Mouse (Mus musculus) limb, embryonic 13.5 days (tissue): ENCODE data around the gene Dnajc13. TPM values are rescaled to one million over a fixed set of nuclear protein-coding genes. Genes with fewer than 3 reads are reported as not detected.
A peak's percentile ranks its signal among the peaks of the same experiment; 100 is the strongest.

Experiments
- ATAC-seq: fragments of 200-750 bp; cut with Nextera tagmentation; 2 replicates; pipeline ENCODE4 v1.8.0; 2017; ENCODE audit warnings: low read depth, moderate number of reproducible peaks, moderate TSS enrichment; ENCODE audit not compliant: low FRiP score
- H3K27ac ChIP-seq: fragments of 300-500 bp; sonication (generic); 2 replicates; pipeline ENCODE4 v1.5.1; 2015; ENCODE audit warnings: inconsistent platforms, mild to moderate bottlenecking, moderate library complexity
- H3K27me3 ChIP-seq: fragments of 300-500 bp; sonication (generic); 2 replicates; pipeline ENCODE4 v1.6.1; 2015; ENCODE audit warnings: mild to moderate bottlenecking, inconsistent platforms
- H3K36me3 ChIP-seq: fragments of 300-500 bp; sonication (generic); 2 replicates; pipeline ENCODE4 v1.6.1; 2015; ENCODE audit warnings: inconsistent platforms, mild to moderate bottlenecking, moderate library complexity
- H3K4me1 ChIP-seq: fragments of 300-500 bp; sonication (generic); 2 replicates; pipeline ENCODE4 v1.6.1; 2015; ENCODE audit warnings: inconsistent platforms
- H3K4me2 ChIP-seq: fragments of 300-500 bp; sonication (generic); replicated peaks from 2 replicates; pipeline ENCODE4 v1.6.1; 2015; ENCODE audit warnings: inconsistent platforms, mild to moderate bottlenecking, moderate library complexity
- H3K4me3 ChIP-seq: fragments of 300-500 bp; sonication (generic); 2 replicates; pipeline ENCODE4 v1.5.1; 2015; ENCODE audit warnings: moderate library complexity, mild to moderate bottlenecking, inconsistent platforms
- H3K9ac ChIP-seq: fragments of 300-500 bp; sonication (generic); 2 replicates; pipeline ENCODE4 v1.6.1; 2015; ENCODE audit warnings: mild to moderate bottlenecking, inconsistent platforms
- H3K9me3 ChIP-seq: fragments of 300-500 bp; sonication (generic); 2 replicates; pipeline ENCODE4 v1.6.1; 2016; ENCODE audit warnings: inconsistent platforms
- WGBS: fragments of 180-500 bp; shearing (Covaris S2); methylation state at CpG from one replicate; pipeline ENCODE4 v1.1.7; 2015; 5-methylcytosine and 5-hydroxymethylcytosine counted together
- polyA plus RNA-seq: library from polyadenylated mRNA; unstranded; fragments of >200 nt; fragmentation: Nextera tagmentation; extraction: Ambion mirVana; gene quantifications from 2 replicates; pipeline ENCODE4 v1.2.1, GENCODE M21; 2015

Gene Dnajc13
- polyA plus RNA-seq, 1 experiment from 2014 or later = 18.5 TPM

DNA sequence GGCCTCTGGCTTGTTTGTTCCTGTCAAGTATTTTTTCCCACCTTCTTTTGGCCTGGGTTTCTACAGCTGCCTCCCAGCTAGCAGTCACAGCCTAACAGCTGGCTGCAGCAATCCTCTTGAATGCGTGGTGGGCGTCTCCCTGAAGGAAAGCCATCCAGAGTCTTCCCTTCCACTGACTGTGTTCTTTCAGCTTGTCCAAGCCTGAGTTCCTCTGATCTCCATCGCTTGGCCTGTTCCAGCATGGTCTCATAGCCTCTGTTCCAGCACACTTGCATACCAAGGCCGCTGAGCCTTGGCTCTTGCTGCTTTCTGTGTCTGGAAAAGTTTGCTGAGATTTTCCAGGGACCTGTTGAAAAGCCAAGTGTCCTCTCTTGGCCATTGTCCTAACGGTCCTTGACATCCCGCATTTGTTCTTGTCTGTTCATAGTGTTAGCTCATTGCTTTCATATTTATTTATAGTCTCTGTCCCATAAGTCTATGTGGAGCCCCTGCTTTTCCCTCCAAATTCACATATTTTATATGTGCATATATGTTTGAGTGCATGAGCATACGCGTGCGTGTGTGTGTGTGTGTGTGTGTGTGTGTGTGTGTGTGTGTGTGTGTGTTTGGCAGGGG, 132.5 kb downstream of the Dnajc13 start:
- Histone ChIP-seq H3K27ac (no peak overlapping the region), H3K9ac (no peak overlapping the region), H3K9me3 (no peaks in the 10 kb centered on the region), H3K4me2 (no peak overlapping the region), H3K27me3 (no peaks in the 10 kb centered on the region), H3K36me3 (no peaks in the 10 kb centered on the region), H3K4me1 (no peaks in the 10 kb centered on the region), H3K4me3 (no peak overlapping the region)
- WGBS = 77% methylated on average over 9 of the region's 9 CpGs
- no peak for ATAC-seq

DNA sequence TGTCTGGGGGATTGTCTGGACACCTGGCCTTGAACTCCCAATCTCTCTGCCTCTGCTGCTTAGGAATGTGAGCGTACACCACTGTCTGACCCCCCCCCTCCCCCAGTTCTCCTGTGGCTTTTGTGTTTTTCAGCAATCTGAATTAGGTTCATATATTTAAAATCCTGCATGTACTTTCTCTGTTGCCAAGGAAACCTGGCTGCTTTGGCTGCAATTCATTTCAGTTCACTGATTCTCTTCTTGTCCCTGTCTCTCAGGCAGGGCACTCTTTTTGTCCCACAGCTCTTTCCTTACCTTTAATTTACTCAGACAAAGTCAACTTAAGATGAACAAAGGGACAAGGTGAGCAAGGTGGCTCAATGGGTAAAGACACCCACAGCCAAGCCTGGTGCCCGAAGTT, 134.6 kb downstream of the Dnajc13 start:
- WGBS = 63% methylated on average over 2 of the region's 2 CpGs
- Histone ChIP-seq H3K4me3 (no peak overlapping the region), H3K36me3 (no peaks in the 10 kb centered on the region), H3K4me2 (no peak overlapping the region), H3K27ac (no peak overlapping the region), H3K4me1 (peaks cover 17% of the 10 kb centered on the region), H3K27me3 (no peaks in the 10 kb centered on the region), H3K9me3 (no peaks in the 10 kb centered on the region), H3K9ac (no peak overlapping the region)
- ATAC-seq = no peak

DNA sequence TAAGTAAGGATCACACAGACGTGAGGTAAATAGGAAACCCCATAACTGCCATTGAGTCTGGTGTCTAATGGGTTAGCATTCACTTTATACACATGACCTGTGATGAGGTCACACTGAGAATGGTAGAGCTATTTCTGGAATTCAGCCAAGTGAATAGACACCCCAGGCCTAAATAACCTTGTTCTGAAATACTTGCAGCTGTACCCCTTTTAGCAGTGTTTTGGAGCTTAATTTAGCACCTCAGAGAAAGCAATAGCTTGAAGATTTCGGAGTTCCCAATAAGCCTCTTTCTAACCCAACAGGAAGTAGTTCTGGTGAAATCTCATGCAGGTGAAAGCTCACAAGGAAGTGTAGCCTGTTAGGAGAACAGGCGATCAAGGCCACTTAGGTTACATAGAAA, 135.9 kb downstream of the Dnajc13 start, which contains the start of gene Ackr4:
Gene Ackr4 (minus strand): TSS at position 101 of the 400 bp plus-strand sequence.
- Histone ChIP-seq H3K9ac (no peak within 1 kb of the TSS), H3K27ac (no peak within 1 kb of the TSS), H3K36me3 (no peaks in the 10 kb centered on the region), H3K27me3 (no peaks in the 10 kb centered on the region), H3K9me3 (no peaks in the 10 kb centered on the region), H3K4me3 (no peak within 1 kb of the TSS), H3K4me1 (peaks cover 18% of the 10 kb centered on the region), H3K4me2 (no peak within 1 kb of the TSS)
- no peak for ATAC-seq
- WGBS = 83% methylated on average over 3 of the region's 3 CpGs

DNA sequence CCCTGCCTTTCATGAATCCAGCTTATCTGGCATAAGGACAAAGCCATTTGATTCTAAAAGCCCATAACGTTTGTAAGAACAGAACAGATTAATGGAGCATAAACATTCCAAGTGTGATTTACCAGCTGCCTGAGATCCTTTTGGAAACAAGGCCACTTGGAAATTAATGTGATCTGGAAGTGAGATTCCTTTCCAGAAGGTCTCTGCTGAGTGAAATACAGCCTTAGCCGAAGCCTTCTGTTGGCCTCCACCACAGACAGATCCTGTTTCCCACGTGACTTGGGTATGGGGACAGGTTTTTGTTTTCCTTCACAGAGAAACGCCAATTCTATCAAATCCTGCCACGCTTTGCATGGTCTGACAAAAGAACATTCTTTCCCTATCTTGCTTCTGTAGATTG, 139.1 kb downstream of the Dnajc13 start:
- ATAC-seq = no peak
- H3K9ac ChIP-seq = no peak overlapping the region
- no peaks in the 10 kb centered on the region for H3K36me3 ChIP-seq
- no peaks in the 10 kb centered on the region for H3K27me3 ChIP-seq
- 25% methylated on average over 5 of the region's 5 CpGs for WGBS
- H3K4me2 ChIP-seq = no peak overlapping the region
- H3K4me3 ChIP-seq = no peak overlapping the region
- H3K27ac ChIP-seq = no peak overlapping the region
- no peaks in the 10 kb centered on the region for H3K9me3 ChIP-seq
- H3K4me1 ChIP-seq = peaks cover 23% of the 10 kb centered on the region

DNA sequence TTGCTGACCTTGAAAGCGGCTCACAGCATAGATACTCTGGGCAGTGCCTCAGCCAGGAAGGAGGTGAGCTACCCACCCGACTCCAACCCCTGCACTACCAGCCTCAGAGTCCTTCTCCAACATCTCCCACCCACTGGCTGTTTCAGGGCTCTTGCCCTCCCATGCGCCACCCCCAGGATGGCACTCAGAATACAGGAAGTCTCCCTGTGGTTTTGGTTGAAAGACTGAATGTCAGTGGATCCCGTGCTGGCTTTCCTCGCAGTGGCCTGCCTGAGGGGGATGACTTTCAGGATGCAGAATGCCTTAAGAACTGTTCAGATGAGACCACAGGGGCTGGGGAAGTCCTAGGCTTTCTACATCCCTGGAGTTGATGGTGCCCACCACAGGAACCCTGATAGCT, 139.6 kb downstream of the Dnajc13 start:
- no peak overlapping the region for H3K4me2 ChIP-seq
- H3K27me3 ChIP-seq = no peaks in the 10 kb centered on the region
- ATAC-seq = no peak
- H3K36me3 ChIP-seq = no peaks in the 10 kb centered on the region
- H3K27ac ChIP-seq = peak overlapping the region; percentile 44; the same call in 1 of the 2 replicates
- no peaks in the 10 kb centered on the region for H3K9me3 ChIP-seq
- 71% methylated on average over 5 of the region's 5 CpGs for WGBS
- no peak overlapping the region for H3K4me3 ChIP-seq
- no peak overlapping the region for H3K9ac ChIP-seq
- H3K4me1 ChIP-seq = peaks cover 28% of the 10 kb centered on the region

DNA sequence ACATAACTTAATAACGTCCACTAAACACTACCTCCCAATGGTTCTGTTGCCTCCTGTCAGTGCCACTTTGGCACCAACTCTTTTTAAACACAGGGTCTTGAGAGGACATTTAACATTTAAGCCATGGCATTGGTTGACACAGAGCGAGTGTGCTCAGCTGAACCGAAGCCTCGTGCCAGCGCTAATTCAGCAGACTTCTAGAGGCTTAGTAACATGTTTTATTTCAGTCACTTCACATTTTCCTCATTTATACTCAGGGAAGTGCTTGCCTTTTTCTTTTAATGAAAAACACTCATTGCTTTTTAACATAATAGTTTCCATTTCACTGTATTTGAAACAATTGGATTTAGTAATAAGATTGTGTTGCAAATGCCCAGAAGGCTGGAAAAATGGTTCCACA, 153.6 kb downstream of the Dnajc13 start:
- Histone ChIP-seq H3K9me3 (peaks cover 7% of the 10 kb centered on the region), H3K27me3 (no peaks in the 10 kb centered on the region), H3K27ac (0 out of 2 replicates have a peak overlapping the region, but pooled peaks have one; percentile 22), H3K36me3 (no peaks in the 10 kb centered on the region; the same call in 1 of the 2 replicates), H3K4me2 (no peak overlapping the region), H3K9ac (no peak overlapping the region), H3K4me1 (peaks cover 5% of the 10 kb centered on the region; the same call in 1 of the 2 replicates), H3K4me3 (no peak overlapping the region)
- ATAC-seq = no peak
- WGBS = 75% methylated on average over 5 of the region's 5 CpGs

DNA sequence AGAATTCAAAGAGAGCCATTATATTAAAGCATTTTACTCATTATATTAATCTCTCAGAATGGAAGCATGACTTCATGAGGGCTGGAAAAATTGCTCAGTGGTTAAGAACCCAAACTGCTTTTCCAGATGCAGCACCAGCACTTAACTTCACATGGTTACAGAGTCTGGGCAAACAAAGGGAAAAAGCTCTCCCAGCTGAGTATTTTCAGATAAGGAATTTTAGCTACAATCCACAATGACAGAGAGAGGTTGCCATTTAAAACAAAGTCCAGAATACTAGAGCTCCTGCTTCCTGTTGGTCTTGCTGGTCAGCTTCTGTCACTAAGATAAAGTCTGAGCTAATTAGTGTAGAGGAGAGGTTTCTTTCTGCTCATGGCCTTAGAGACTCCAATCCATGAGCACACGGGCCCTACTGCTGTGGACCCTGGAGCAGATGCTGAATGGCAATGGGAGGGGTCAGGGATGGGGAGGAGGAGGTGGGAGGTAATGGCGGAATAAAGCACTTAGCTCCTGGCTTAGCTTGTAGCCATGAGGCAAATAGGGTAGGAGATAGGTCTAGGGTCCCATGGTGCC, 154.1 kb downstream of the Dnajc13 start:
- 55% methylated on average over 2 of the region's 2 CpGs for WGBS
- Histone ChIP-seq H3K9me3 (peaks cover 7% of the 10 kb centered on the region), H3K27ac (0 out of 2 replicates have a peak overlapping the region, but pooled peaks have one; percentile 22), H3K36me3 (no peaks in the 10 kb centered on the region; the same call in 1 of the 2 replicates), H3K4me3 (no peak overlapping the region), H3K4me1 (peaks cover 5% of the 10 kb centered on the region; the same call in 1 of the 2 replicates), H3K4me2 (no peak overlapping the region), H3K9ac (no peak overlapping the region), H3K27me3 (no peaks in the 10 kb centered on the region)
- ATAC-seq = no peak

DNA sequence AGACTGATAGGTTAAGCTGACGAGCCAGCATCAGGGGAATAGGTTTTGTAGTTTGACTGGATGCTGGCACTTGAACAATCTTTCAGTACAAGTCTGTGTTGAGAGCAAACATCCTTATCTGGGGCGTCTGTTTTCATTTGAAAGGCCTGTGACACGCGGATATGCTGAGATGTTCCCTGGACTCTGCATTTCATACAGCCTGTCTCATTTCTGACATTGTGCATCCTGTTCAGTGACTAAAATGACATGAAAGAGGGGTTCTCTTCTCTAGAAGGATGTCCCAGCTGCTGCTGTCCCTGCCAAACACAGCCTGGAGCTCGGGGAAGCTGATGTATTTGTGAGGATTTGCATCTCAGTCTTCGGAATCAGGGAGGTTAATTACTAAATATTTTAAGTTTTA, 155.2 kb downstream of the Dnajc13 start:
- WGBS = 80% methylated on average over 6 of the region's 6 CpGs

DNA sequence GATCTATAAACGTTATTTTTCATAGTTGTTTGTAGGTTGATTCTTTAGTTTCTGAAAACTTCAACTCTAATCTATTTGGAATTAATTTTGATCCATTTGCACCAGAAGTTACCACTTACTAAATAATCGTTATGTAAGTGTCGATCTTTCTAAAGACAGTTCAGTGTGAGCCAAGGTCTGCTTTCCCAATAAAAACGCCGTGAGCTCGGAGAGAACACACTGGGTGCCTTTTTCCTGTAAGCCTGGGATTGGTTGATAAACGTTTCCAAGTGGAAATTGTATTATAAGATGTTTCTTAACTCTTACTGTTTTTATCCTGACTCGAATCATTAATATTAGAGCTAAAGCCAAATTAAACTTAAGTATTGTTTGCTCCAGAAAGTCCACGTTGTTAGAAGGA, 155.8 kb downstream of the Dnajc13 start:
- Histone ChIP-seq H3K4me2 (no peak overlapping the region), H3K36me3 (no peaks in the 10 kb centered on the region; the same call in 1 of the 2 replicates), H3K4me1 (peaks cover 8% of the 10 kb centered on the region), H3K9me3 (peaks cover 6% of the 10 kb centered on the region), H3K27ac (no peak overlapping the region), H3K27me3 (no peaks in the 10 kb centered on the region), H3K9ac (no peak overlapping the region), H3K4me3 (no peak overlapping the region)
- ATAC-seq = no peak
- 71% methylated on average over 9 of the region's 9 CpGs for WGBS

More for the DNA sequence above, 155.2 kb downstream of the Dnajc13 start:
- Histone ChIP-seq H3K4me2 (no peak overlapping the region), H3K27ac (no peak overlapping the region), H3K4me1 (peaks cover 5% of the 10 kb centered on the region; the same call in 1 of the 2 replicates), H3K27me3 (no peaks in the 10 kb centered on the region), H3K9ac (no peak overlapping the region), H3K4me3 (no peak overlapping the region), H3K36me3 (no peaks in the 10 kb centered on the region; the same call in 1 of the 2 replicates), H3K9me3 (peaks cover 7% of the 10 kb centered on the region)
- ATAC-seq = no peak

DNA sequence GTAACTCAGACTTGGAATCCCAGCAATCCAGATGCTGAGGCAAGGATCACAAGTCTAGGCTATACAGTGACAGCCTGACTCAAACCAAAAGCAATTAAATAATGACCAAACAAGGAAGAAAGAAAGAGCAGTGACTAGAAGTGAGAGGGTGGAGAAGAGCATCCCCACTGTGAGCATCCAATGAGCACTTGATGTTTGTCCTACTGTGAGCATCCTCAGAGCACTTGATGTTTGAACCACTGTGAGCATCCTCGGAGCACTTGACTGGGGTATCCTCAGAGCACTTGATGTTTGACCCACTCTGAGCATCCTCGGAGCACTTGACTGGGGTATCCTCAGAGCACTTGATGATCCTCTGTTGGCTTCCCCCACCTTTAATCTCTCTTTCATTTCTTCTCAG, 157.7 kb downstream of the Dnajc13 start:
- no peak overlapping the region for H3K4me3 ChIP-seq
- peaks cover 15% of the 10 kb centered on the region for H3K4me1 ChIP-seq
- H3K9ac ChIP-seq = no peak overlapping the region
- 89% methylated on average over 2 of the region's 2 CpGs for WGBS
- no peak for ATAC-seq
- H3K4me2 ChIP-seq = no peak overlapping the region
- H3K27me3 ChIP-seq = no peaks in the 10 kb centered on the region
- no peaks in the 10 kb centered on the region for H3K36me3 ChIP-seq
- H3K27ac ChIP-seq = no peak overlapping the region
- no peaks in the 10 kb centered on the region for H3K9me3 ChIP-seq

DNA sequence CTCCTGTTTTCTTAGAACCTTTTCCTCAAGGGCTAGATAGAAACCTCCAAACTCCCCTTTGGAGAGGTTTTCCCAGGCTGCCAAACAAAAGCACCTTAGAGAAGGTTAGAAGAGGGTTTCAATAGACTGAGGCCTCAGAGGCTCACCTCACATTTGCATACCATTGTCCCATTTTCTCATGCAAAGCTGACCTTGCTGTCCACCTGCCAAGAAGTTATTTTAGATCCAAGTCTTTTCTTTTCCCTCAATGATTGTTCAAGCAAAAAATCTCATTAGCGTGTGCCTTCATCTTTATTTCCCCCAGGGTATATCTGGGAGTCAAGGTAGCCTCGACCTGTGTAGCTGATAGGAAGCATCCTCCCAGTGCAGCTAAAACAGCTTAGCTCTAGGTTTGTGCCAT, 159.8 kb downstream of the Dnajc13 start:
- Histone ChIP-seq H3K9ac (no peak overlapping the region), H3K4me3 (no peak overlapping the region), H3K36me3 (0 out of 2 replicates have a peak, but pooled peaks cover 4% of the 10 kb centered on the region), H3K9me3 (no peaks in the 10 kb centered on the region), H3K4me2 (no peak overlapping the region), H3K27me3 (no peaks in the 10 kb centered on the region), H3K4me1 (peaks cover 10% of the 10 kb centered on the region), H3K27ac (peak overlapping the region; percentile 7; the same call in 1 of the 2 replicates)
- 49% methylated on average over 2 of the region's 2 CpGs for WGBS
- ATAC-seq = no peak

DNA sequence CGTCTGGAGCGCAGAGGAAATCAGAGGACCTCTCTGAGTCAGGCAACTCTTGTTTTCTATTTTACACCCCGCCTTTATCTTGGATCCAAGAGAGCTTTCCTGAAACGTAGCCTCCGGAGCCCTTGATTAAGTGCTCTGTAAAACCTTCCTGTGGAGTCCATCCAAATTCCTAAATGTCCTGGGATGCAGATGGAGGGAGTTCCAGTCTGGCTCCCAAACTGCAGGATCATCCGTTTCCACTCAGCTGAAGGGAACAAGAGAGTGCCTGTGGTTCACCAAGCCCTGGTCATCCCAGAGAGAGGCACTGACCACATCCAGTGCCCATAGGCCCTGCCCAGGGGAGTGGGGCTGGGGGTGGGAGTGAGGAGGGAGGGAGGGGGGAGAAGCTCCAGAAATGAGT, 160.4 kb downstream of the Dnajc13 start:
- 0 out of 2 replicates have a peak, but pooled peaks cover 4% of the 10 kb centered on the region for H3K36me3 ChIP-seq
- peak overlapping the region; percentile 7; the same call in 1 of the 2 replicates for H3K27ac ChIP-seq
- no peak overlapping the region for H3K4me2 ChIP-seq
- no peaks in the 10 kb centered on the region for H3K9me3 ChIP-seq
- no peak overlapping the region for H3K4me3 ChIP-seq
- peaks cover 10% of the 10 kb centered on the region for H3K4me1 ChIP-seq
- no peak overlapping the region for H3K9ac ChIP-seq
- ATAC-seq = no peak
- no peaks in the 10 kb centered on the region for H3K27me3 ChIP-seq
- 26% methylated on average over 6 of the region's 6 CpGs for WGBS
